Comparison of ENCODE assay signal across 9 mouse cellular contexts in the genomic region with DNA sequence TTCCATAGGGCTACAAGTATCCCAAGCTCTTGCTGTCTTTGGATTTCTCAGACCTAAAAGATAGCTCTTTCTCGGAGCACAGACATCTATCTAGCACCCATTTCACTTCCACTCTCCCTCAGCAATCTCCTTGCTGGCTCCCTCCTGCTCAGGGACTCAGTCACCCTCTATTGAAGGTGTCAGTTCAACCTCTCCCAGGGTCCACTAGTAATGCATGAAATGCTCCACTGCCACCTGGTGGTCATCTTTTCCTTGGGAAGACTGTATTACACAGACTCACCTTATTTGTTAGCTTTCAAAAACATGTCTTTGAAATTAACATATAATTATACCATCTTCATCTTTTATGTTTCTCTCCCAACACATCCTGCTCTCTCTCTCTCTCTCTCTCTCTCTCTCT.
A peak's percentile ranks its signal among the peaks of the same experiment; 100 is the strongest.
DNase-seq lines count a peak whose midpoint lies in the region; ATAC-seq and TF ChIP-seq lines count a peak whose summit lies in the region.
"Had no signal": no experiment of that assay in that cellular context is flagged by ENCODE, and none has a peak within 500 bp of the region (broad histone marks: within the 10 kb centered on the region; RNA-seq: fewer than 3 reads in every experiment).

No protein-coding gene starts in this region.

- TF ChIP-seq CTCF in gastrocnemius, adult 2 months (IDR thresholded peaks at IDR 0.05) = peak; percentile 76
- peak; percentile 40 for TF ChIP-seq CTCF in liver, embryonic 14.5 days (IDR thresholded peaks at IDR 0.05; ENCODE audit: low read depth)

- no peaks in the 10 kb centered on the region for H3K27me3 ChIP-seq in liver, embryonic 11.5 days (replicated peaks; ENCODE audit: control insufficient read depth, insufficient read depth, low read length)
- H3K27me3 ChIP-seq in liver, embryonic 14.5 days (ENCODE audit: control insufficient read depth, insufficient read depth, low read length) = no peaks in the 10 kb centered on the region
- H3K27me3 ChIP-seq: stomach, embryonic 15.5 days had no signal

- no peak overlapping the region for H3K27ac ChIP-seq in liver, embryonic 11.5 days (ENCODE audit: low read depth, low read length)
- no peak overlapping the region for H3K27ac ChIP-seq in gastrocnemius, adult 2 months
- no peak overlapping the region for H3K27ac ChIP-seq in liver, embryonic 14.5 days
- H3K27ac ChIP-seq: stomach, embryonic 15.5 days had no signal

- DNase-seq in liver = peak; percentile 12
- no peak for DNase-seq in liver, embryonic 11.5 days (ENCODE audit: low spot score)
- peak; percentile 1 for DNase-seq in c-Kit-positive CD71-positive TER-119-positive erythroid progenitor cells, embryonic 14.5 days (ENCODE audit: low spot score)
- DNase-seq in gastrocnemius, adult 2 months = peak; percentile 56
- DNase-seq in kidney, postnatal 14 days = peak; percentile 68
- peak in 1 of 3 experiments; percentile 3 for DNase-seq in liver, embryonic 14.5 days (ENCODE audit: low read depth in 3 of 3, low spot score in 3 of 3)
- peak; percentile 82 for DNase-seq in retina, embryonic 14.5 days (ENCODE audit: low spot score)
- DNase-seq in thymus, postnatal 0 days (ENCODE audit: low spot score) = no peak

- WGBS in liver, embryonic 11.5 days = 35% methylated on average over 1 of the region's 1 CpGs
- 17% methylated on average over 1 of the region's 1 CpGs for WGBS in liver, embryonic 14.5 days (ENCODE audit: insufficient replicate concordance)

- no peaks in the 10 kb centered on the region for H3K9me3 ChIP-seq in liver, embryonic 11.5 days (ENCODE audit: control insufficient read depth, low read length)
- H3K9me3 ChIP-seq in liver, embryonic 14.5 days (ENCODE audit: control insufficient read depth, low read length) = no peaks in the 10 kb centered on the region
- H3K9me3 ChIP-seq: stomach, embryonic 15.5 days had no signal

- H3K4me2 ChIP-seq in liver, embryonic 11.5 days = no peak overlapping the region
- H3K4me2 ChIP-seq in liver, embryonic 14.5 days (ENCODE audit: low read depth) = no peak overlapping the region
- H3K4me2 ChIP-seq: stomach, embryonic 15.5 days had no signal

- H3K4me1 ChIP-seq in liver, embryonic 11.5 days (replicated peaks; ENCODE audit: control insufficient read depth, insufficient read depth, low read length) = no peaks in the 10 kb centered on the region
- H3K4me1 ChIP-seq in liver, embryonic 14.5 days (replicated peaks; ENCODE audit: control insufficient read depth in 2 of 2, insufficient read depth in 2 of 2, low read length in 1 of 2) = no peaks in the 10 kb centered on the region
- H3K4me1 ChIP-seq: stomach, embryonic 15.5 days had no signal

- no peaks in the 10 kb centered on the region for H3K36me3 ChIP-seq in liver, embryonic 11.5 days (ENCODE audit: control insufficient read depth, insufficient read depth, low read length)
- no peaks in the 10 kb centered on the region for H3K36me3 ChIP-seq in liver, embryonic 14.5 days (replicated peaks; ENCODE audit: control insufficient read depth, insufficient read depth, low read depth)
- H3K36me3 ChIP-seq: stomach, embryonic 15.5 days had no signal

- no peak overlapping the region for H3K4me3 ChIP-seq in liver, embryonic 11.5 days (ENCODE audit: low read depth, low read length)
- no peak overlapping the region for H3K4me3 ChIP-seq in gastrocnemius, adult 2 months
- no peak overlapping the region for H3K4me3 ChIP-seq in liver, embryonic 14.5 days (ENCODE audit: insufficient read depth in 1 of 2, low read depth in 2 of 2, low read length in 2 of 2)
- H3K4me3 ChIP-seq: stomach, embryonic 15.5 days had no signal

- no peak for TF ChIP-seq EP300 in liver, embryonic 14.5 days (IDR thresholded peaks at IDR 0.05; ENCODE audit: low read depth)

- H3K9ac ChIP-seq in liver, embryonic 11.5 days (ENCODE audit: low read depth, low read length) = no peak overlapping the region
- no peak overlapping the region for H3K9ac ChIP-seq in liver, embryonic 14.5 days (replicated peaks)
- H3K9ac ChIP-seq: stomach, embryonic 15.5 days had no signal

- no peak for ATAC-seq in liver, embryonic 11.5 days (replicated peaks; ENCODE audit: low FRiP score)
- no peak for ATAC-seq in liver, embryonic 14.5 days (ENCODE audit: insufficient read depth)

- intact Hi-C loops in gastrocnemius, adult 2 months (cut with DNase I) = loop anchor here (10.0 kb wide), 1 partner anchor 482 kb away; no protein-coding TSS in a partner anchor

Comparison
In these comparisons a context has a peak if more than half of its experiments do, and no peak if none do; other contexts are left out.
1. DNase-seq: peak in liver (single experiment), c-Kit-positive CD71-positive TER-119-positive erythroid progenitor cells, embryonic 14.5 days (single experiment), gastrocnemius, adult 2 months (single experiment), kidney, postnatal 14 days (single experiment) and retina, embryonic 14.5 days (single experiment); none in liver, embryonic 11.5 days (single experiment) and thymus, postnatal 0 days (single experiment).